Mouse (Mus musculus) hindbrain, embryonic 15.5 days (tissue): ENCODE measurements around the gene Tcf12. TPM values are rescaled to one million over a fixed set of nuclear protein-coding genes. Genes with fewer than 3 reads are reported as not detected.

ENCODE experiments used
- ATAC-seq: fragments of 200-750 bp; cut with Nextera tagmentation; 2 replicates; pipeline ENCODE4 v1.8.0; 2017; ENCODE audit warnings: low read depth, moderate number of reproducible peaks, moderate TSS enrichment; ENCODE audit not compliant: low FRiP score
- H3K27ac ChIP-seq: fragments of 300-500 bp; sonication (generic); replicated peaks from 2 replicates; pipeline ENCODE4 v1.5.1; 2015; ENCODE audit warnings: mild to moderate bottlenecking, inconsistent platforms
- H3K27me3 ChIP-seq: fragments of 300-500 bp; sonication (generic); 2 replicates; pipeline ENCODE4 v1.6.1; 2015; ENCODE audit warnings: control low read depth, inconsistent platforms
- H3K36me3 ChIP-seq: fragments of 300-500 bp; sonication (generic); 2 replicates; pipeline ENCODE4 v1.6.1; 2015; ENCODE audit warnings: control low read depth, inconsistent platforms
- H3K4me1 ChIP-seq: fragments of 300-500 bp; sonication (generic); replicated peaks from 2 replicates; pipeline ENCODE4 v1.6.1; 2015; ENCODE audit warnings: control low read depth, inconsistent platforms
- H3K4me2 ChIP-seq: fragments of 300-500 bp; sonication (generic); 2 replicates; pipeline ENCODE4 v1.6.1; 2015; ENCODE audit warnings: moderate library complexity, mild to moderate bottlenecking, inconsistent platforms
- H3K4me3 ChIP-seq: fragments of 300-500 bp; sonication (generic); 2 replicates; pipeline ENCODE4 v1.5.1; 2015; ENCODE audit warnings: mild to moderate bottlenecking, inconsistent platforms
- H3K9ac ChIP-seq: fragments of 300-500 bp; sonication (generic); 2 replicates; pipeline ENCODE4 v1.6.1; 2015; ENCODE audit warnings: inconsistent platforms
- H3K9me3 ChIP-seq: fragments of 300-500 bp; sonication (generic); 2 replicates; pipeline ENCODE4 v1.6.1; 2016; ENCODE audit warnings: control low read depth, inconsistent platforms
- WGBS: fragments of 180-500 bp; shearing (Covaris S2); methylation state at CpG from one replicate; pipeline ENCODE4 v1.1.7; 2015; 5-methylcytosine and 5-hydroxymethylcytosine counted together
- microRNA-seq: library from miRNA; unstranded; fragments of <30 nt; microRNA quantifications from one replicate; pipeline ENCODE4, GENCODE M21; 2016
- polyA plus RNA-seq: library from polyadenylated mRNA; unstranded; fragments of >200 nt; fragmentation: Nextera tagmentation; extraction: Ambion mirVana; gene quantifications from 2 replicates; pipeline ENCODE4 v1.2.1, GENCODE M21; 2015

Gene Tcf12
- polyA plus RNA-seq, 1 experiment from 2014 or later: 72.4 TPM

GRCm38 (mm10) chr9:71808640-71809254 is 302.9 kb downstream of the Tcf12 start:
- Histone ChIP-seq H3K4me1 (no peaks in the 10 kb centered on the region), H3K4me3 (no peak overlapping the region), H3K27me3 (no peaks in the 10 kb centered on the region), H3K27ac (no peak overlapping the region), H3K9me3 (no peaks in the 10 kb centered on the region), H3K4me2 (peak overlapping the region; percentile 39), H3K9ac (no peak overlapping the region), H3K36me3 (no peaks in the 10 kb centered on the region)
- ATAC-seq: no peak
- 33% methylated on average over 11 of the region's 11 CpGs for WGBS

- no peak overlapping the region for H3K9ac ChIP-seq
- H3K4me3 ChIP-seq: no peak overlapping the region
- no peaks in the 10 kb centered on the region for H3K9me3 ChIP-seq
- no peak overlapping the region for H3K4me2 ChIP-seq
- no peak for ATAC-seq
- 79% methylated on average over 4 of the region's 4 CpGs for WGBS
- H3K27ac ChIP-seq: no peak overlapping the region
- no peaks in the 10 kb centered on the region for H3K27me3 ChIP-seq
- H3K36me3 ChIP-seq: no peaks in the 10 kb centered on the region
- H3K4me1 ChIP-seq: no peaks in the 10 kb centered on the region
These were observed 303.9 kb downstream of the Tcf12 start for GRCm38 (mm10) chr9:71807801-71808200.

- Histone ChIP-seq H3K9me3 (no peaks in the 10 kb centered on the region), H3K4me1 (no peaks in the 10 kb centered on the region), H3K27ac (no peak overlapping the region), H3K4me3 (no peak overlapping the region), H3K27me3 (no peaks in the 10 kb centered on the region), H3K9ac (no peak overlapping the region), H3K4me2 (no peak overlapping the region), H3K36me3 (no peaks in the 10 kb centered on the region)
- 20% methylated on average over 2 of the region's 2 CpGs for WGBS
- ATAC-seq: peak; percentile 65; the same call in 1 of the 2 replicates
These were observed 305.3 kb downstream of the Tcf12 start for GRCm38 (mm10) chr9:71806422-71806805.

- Histone ChIP-seq H3K36me3 (no peaks in the 10 kb centered on the region), H3K9me3 (no peaks in the 10 kb centered on the region), H3K4me2 (no peak overlapping the region), H3K27me3 (no peaks in the 10 kb centered on the region), H3K4me1 (no peaks in the 10 kb centered on the region), H3K27ac (no peak overlapping the region), H3K9ac (no peak overlapping the region), H3K4me3 (no peak overlapping the region)
- 81% methylated on average over 6 of the region's 6 CpGs for WGBS
- no peak for ATAC-seq
These were observed 305.8 kb downstream of the Tcf12 start for GRCm38 (mm10) chr9:71805646-71806421.

- ATAC-seq: no peak
- Histone ChIP-seq H3K4me1 (no peaks in the 10 kb centered on the region), H3K27me3 (no peaks in the 10 kb centered on the region), H3K27ac (no peak overlapping the region), H3K9me3 (no peaks in the 10 kb centered on the region), H3K9ac (no peak overlapping the region), H3K4me2 (no peak overlapping the region), H3K36me3 (no peaks in the 10 kb centered on the region), H3K4me3 (no peak overlapping the region)
- 58% methylated on average over 6 of the region's 6 CpGs for WGBS
These were observed 307.6 kb downstream of the Tcf12 start for GRCm38 (mm10) chr9:71804116-71804515.

GRCm38 (mm10) chr9:71803281-71803680 is 308.4 kb downstream of the Tcf12 start:
- H3K4me2 ChIP-seq: no peak overlapping the region
- H3K36me3 ChIP-seq: no peaks in the 10 kb centered on the region
- no peaks in the 10 kb centered on the region for H3K27me3 ChIP-seq
- no peaks in the 10 kb centered on the region for H3K4me1 ChIP-seq
- WGBS: 62% methylated on average over 7 of the region's 7 CpGs
- H3K27ac ChIP-seq: no peak overlapping the region
- no peak for ATAC-seq
- no peak overlapping the region for H3K9ac ChIP-seq
- no peak overlapping the region for H3K4me3 ChIP-seq
- no peaks in the 10 kb centered on the region for H3K9me3 ChIP-seq

- Histone ChIP-seq H3K27ac (no peak overlapping the region), H3K27me3 (no peaks in the 10 kb centered on the region), H3K4me2 (no peak overlapping the region), H3K9ac (no peak overlapping the region), H3K4me3 (no peak overlapping the region), H3K4me1 (no peaks in the 10 kb centered on the region), H3K9me3 (no peaks in the 10 kb centered on the region), H3K36me3 (no peaks in the 10 kb centered on the region)
- 82% methylated on average over 5 of the region's 5 CpGs for WGBS
- ATAC-seq: no peak
These were observed 312.1 kb downstream of the Tcf12 start for GRCm38 (mm10) chr9:71799598-71799997.

GRCm38 (mm10) chr9:71798176-71798575 is 313.5 kb downstream of the Tcf12 start:
- Histone ChIP-seq H3K27me3 (no peaks in the 10 kb centered on the region), H3K9me3 (no peaks in the 10 kb centered on the region), H3K4me3 (no peak overlapping the region), H3K9ac (no peak overlapping the region), H3K4me2 (no peak overlapping the region), H3K27ac (no peak overlapping the region), H3K36me3 (no peaks in the 10 kb centered on the region), H3K4me1 (no peaks in the 10 kb centered on the region)
- no peak for ATAC-seq
- 56% methylated on average over 5 of the region's 5 CpGs for WGBS

Small RNA genes within 50 kb of the gene (microRNA-seq; reads per million reads assigned to microRNA genes)
- not detected for gene Gm27450

Other genes starting within 250 kb of the Tcf12 start
- gene Zfp280d, start 163.0 kb upstream of the Tcf12 start, polyA plus RNA-seq: 35.1 and 36.0 TPM in 2 replicates